Mouse (Mus musculus): Measurements from ENCODE around the gene Il21r. TPM values are rescaled to one million over a fixed set of nuclear protein-coding genes. Genes with fewer than 3 reads are reported as not detected.
A peak's percentile ranks its signal among the peaks of the same experiment; 100 is the strongest.

The Il21r gene
- total RNA-seq (2021), result 1 to 10 TPM; 1.1 to 1.3 TPM
- long read RNA-seq, partial matches to known transcripts, result 1 of 2 reads
- long read RNA-seq, other reads (novel, unspliced or antisense), result 1 of 2 reads

DNA sequence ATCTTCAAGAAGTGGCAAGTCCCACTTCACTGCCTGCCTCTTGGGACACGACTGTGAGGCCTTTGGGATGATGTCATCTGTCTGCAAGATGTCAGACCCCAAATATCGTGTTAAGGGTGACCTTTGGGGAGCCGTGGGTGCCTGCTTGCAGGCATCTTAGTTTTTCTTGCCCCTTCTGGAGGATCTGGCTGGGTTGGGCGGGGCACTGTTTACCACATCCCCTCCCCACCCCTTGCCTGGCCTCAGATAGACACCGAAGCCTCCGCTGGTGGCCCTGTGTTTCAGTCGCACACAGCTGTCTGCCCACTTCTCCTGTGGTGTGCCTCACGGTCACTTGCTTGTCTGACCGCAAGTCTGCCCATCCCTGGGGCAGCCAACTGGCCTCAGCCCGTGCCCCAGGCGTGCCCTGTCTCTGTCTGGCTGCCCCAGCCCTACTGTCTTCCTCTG, at the start of gene Il21r:
TSS of gene Il21r (plus strand) at position 245 of the 447 bp plus-strand sequence.
- no peak for DNase-seq (ENCODE audit: low spot score in 2 of 2)

DNA sequence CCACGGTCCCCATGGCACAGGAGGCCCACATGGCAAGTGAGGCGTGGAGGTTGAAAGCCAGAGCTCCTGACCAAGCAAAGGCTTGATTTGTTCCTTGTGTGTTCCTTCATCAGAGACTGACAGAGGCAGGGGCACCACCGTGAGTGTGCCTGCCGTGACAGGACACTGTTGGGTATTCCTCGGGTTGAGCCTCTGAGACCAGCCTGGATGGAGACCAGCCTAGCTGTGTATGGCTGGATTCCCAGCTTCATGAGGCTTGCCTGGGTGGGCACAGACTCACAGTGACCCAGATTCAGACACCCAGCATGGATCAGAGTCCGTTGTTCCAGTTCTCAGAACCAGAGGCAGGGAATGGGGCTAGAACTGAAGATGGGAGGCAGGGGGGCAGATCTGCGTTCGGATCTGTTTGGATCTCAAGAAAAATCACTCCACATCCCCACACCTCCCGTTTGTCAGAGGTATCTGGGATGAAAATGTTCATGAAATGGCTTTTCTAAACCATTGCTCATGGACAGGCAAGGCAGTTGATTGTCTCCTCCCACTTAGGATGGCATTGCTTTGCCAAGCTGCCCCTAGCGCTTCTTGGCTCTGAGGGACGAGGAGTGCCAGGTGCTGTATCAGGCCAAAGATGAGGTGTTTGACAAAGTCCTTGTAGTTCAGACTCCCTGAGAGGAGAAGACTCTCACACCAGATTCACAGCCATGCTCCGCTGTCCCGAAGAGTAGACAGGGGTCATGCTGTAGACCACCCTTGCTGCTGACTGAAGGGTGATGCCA, 49.4 kb upstream of the Il21r start:
- DNase-seq (ENCODE audit: low spot score in 2 of 2), result no peak

DNA sequence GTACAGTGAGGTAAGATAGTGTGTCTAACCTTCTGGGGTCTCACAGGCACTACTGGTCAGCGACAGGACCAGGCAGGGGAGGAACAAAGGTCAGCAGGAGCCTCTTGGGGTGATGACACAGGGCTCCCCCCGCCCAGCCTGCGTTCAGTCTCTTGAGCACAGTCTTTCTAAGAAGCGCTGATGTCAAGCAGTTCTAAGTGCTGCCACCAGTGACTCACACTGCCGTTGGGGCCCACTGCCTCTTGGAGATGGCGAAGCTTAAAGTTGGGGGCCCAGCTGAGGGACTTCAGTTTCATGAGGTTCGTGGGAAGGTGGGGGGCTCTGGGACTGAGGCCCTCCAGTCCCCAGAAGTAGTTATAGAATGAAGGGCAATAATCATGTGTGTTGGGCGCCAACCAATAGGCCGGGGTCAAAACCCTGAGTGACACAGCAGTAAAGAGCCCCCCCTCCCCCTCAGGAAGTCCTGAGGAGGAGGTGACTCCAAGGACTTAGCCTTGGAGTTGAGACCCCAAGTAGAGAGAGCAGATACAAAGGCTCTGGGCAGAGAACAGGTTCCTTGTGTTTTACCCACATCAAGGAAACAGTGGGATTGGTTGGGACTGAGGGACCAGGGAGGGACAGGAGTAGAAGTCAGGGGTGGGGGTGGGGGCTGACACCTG, 48.6 kb upstream of the Il21r start:
- DNase-seq (ENCODE audit: low spot score in 2 of 2), result no peak

DNA sequence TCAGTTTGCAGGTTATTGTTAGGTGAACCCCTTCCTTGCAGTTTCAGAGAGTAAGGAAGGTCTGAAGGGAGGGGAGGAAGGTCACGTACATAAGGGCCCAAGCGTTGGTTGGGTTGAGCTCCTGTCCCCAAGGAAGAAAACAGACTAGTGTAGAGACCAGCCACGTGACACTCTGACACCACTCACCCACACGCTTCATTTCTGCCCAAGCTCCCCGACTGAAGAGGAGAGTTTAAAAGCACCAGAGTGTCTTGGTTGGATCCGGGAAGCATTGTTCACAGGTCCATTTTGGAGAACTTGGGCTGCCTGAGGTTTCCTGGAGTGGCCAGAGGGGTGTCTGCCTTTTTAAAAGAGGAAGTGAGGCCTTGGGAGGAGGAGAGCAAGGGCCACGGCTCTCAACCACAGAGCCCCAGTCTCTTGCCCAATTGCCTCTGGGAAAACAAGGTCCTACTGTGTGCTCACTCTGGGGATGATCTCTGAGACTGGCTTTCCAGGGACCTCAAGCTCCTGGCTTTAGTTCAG, 47.8 kb upstream of the Il21r start:
- no peak for DNase-seq (ENCODE audit: low spot score in 2 of 2)

DNA sequence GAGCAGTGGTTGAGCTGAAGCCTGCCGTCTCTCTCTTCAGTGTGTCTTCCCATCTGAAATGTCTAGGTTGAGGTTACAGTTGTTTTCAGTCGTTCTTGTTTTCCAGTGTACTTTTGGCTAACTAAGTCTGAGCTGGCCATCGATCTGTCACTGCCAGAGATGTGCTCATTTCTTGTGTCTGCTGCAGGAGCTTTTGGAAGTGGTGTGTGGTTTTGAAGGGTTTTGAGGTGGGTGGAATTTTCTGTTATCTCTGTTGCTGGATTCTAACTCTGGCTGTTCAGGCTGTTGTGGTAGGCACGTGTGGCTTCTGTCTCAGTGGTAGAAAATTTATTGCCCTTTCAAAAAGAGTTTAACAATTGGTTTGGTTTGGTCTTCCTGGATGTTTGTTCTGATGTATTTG, 47.1 kb upstream of the Il21r start:
- DNase-seq (ENCODE audit: low spot score in 2 of 2), result no peak

DNA sequence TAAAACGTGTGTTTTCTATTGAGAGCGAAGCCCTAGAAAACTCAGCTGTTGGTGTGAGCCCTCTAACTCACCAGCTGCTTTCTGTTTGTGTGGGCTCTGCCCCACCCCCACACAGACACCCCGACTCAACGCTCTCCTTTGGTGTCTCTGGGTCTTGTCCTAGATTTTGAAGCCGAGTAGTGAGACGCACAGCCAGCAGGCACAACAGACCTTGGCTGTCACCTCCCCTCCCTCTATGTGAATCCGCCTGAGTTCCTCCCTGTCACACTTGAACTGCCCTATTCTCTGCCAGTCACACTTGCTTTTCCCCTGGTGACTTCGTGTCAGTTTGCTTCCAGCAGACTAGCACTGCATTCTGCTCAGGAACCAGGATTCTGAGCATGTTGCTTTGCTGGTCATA, 46.4 kb upstream of the Il21r start:
- DNase-seq (ENCODE audit: low spot score in 2 of 2), result no peak

DNA sequence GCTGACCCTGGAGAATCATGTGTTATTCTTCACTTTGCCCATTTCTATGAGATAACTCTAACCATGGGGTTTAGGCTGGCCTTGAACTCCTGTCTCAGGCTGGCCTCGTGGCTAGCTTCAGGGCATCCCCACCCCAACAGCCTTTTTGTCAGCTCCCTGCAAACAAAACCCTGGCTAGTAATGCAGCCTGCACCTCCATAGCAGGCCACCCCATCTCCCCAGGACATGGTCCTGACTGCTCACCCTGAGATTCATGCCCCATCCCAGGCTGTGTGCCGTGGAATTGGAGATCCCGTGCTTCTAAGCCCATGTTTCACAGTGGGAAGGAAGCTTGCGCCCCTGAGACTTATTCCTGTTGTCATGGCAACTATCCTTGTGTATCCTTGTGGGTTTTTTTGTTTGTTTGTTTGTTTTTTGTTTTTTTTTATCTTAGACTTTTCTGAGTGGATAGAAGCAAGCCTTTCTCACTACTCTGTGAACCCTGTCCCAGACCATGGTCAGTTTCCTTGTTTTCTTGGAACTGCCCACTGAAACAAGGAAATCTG, 44.8 kb upstream of the Il21r start:
- no peak for DNase-seq (ENCODE audit: low spot score in 2 of 2)

DNA sequence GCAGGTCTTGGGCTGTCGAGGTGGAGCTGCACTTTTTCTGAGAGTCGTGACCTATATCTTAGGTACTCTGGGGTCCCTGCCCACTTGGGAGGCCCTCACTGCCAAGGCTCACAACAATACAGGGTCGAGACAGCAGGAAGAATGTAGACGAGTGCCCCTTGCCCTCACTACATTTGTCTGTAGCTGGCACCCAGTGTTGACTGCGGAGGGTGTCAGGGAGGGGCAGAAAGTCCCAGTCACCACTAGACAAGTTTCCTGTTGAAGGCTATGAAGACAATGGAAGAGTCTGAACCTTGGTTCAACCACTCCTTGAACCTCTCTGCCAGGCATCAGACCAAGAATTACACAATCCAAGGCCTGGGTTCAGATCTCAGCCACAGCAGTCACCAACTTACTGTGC, 44.2 kb upstream of the Il21r start:
- DNase-seq (ENCODE audit: low spot score in 2 of 2), result no peak

DNA sequence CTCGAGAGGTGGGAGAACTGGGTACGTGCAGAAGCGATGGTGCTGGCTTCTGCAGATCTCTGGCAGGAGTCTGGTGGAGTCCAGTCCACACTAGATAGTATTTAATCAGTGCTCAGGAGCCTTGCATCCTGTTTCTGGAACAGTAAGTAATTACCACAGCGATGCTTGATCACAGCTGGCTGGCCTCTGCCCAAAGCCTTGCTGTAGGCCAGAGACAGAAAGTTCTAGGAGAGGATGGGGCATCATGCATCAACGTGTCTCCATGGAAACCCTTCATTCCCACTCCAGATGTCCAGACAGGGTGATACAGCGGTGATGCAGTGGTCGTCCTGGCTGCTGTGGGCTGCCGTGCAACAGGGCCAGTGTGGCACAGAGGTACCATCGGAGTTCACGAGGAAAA, 43.7 kb upstream of the Il21r start:
- no peak for DNase-seq (ENCODE audit: low spot score in 2 of 2)

DNA sequence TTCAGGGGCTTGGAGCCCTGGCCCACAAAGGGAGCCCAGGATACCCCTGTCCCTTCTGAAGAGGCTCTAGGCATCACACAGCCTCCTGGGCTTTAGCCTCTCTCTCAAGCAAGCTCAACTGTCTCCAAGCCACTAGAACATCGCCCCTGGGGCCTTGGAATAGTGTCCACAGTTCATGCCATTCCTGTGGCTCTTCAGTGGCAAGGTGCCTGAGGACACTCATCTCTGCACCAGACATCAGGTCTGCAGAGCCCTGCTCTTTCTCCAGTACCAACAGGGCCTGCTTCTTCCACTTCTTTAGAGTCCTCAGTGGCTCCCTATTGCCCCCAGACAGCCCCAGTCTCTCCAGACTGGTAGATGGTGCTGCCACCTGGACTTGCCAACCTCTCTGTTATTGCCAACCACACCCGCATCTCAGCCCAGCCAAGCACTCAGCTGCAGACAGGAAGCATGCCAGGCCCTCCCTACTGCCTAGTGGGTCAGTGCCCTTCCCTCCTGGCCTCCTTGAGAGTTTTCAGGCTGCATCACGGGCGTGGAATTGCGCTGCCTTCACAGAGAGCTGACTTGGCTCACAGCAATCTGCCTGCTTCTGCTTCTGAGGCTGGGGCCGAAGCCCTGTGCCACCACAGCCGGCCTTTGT, 43.0 kb upstream of the Il21r start:
- DNase-seq (ENCODE audit: low spot score in 2 of 2), result no peak

DNA sequence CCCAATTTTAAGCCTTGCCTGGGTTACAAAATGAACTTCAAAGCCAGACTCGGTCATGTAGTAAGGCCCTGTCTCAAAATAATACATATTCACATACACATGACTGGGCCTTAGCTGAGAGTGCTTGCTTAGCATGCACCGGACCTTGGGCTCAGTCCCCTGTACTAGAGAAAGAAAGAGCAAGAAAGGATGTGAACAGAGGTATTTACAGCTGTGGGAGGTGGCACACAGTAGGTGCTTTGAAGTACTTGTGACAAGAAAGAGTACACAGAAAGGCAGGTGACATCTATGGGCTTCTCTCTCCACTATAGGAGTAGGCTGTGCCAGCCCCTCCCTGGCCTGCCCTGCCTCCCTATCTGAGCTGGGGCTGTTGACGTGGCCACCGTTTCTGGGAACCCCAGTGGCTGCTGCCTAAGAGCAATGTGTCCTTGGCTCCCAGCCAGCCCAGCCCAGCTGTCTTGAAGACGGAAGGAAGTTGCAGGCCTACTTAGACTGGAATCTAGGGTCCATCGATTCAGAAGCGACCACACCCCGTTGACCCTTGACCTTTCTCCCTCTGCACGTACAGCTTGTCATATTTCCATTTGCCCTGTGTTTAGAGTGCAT, 42.0 kb upstream of the Il21r start:
- DNase-seq (ENCODE audit: low spot score in 2 of 2), result peak in 1 of 2 experiments; percentile 27

DNA sequence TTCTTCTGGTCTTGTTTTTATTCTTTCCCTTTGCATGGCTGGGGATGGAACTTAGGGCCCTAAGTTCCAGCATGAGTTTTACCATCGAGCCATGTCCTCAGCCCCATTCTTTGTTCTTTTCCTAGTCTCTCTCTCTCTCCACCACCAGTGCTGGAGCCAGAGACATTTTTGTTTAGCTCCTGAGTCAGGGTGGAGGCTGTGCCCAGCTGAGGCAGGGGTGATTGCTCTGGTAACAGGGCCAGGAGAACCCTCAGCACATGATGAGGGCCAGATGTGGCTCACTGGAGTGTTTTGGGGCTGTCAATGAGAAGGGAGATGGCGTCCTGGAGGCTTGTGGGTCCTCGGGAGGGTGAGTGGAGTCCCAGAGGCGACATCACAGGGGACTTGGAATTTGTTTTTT, 40.8 kb upstream of the Il21r start:
- no peak for DNase-seq (ENCODE audit: low spot score in 2 of 2)

DNA sequence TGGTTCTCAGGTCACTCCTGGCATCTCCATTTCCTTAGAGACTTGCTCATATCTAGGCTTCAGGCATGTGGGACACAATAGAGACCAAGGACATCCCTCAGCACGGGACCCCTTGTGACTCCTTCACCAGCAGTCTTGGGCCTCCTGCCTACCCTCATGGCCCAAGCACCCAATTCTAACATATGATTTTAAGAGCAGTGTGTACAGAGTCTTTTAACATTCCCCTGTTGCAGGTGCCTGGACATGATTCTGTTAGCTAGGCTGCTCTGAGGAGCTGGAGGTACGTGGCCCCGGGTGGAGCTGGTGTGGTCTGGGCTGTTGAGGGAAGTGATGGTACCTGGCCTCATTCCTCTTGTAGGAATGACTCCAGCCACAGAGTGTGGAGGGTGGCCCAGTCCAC, 40.1 kb upstream of the Il21r start:
- DNase-seq (ENCODE audit: low spot score in 2 of 2), result no peak

DNA sequence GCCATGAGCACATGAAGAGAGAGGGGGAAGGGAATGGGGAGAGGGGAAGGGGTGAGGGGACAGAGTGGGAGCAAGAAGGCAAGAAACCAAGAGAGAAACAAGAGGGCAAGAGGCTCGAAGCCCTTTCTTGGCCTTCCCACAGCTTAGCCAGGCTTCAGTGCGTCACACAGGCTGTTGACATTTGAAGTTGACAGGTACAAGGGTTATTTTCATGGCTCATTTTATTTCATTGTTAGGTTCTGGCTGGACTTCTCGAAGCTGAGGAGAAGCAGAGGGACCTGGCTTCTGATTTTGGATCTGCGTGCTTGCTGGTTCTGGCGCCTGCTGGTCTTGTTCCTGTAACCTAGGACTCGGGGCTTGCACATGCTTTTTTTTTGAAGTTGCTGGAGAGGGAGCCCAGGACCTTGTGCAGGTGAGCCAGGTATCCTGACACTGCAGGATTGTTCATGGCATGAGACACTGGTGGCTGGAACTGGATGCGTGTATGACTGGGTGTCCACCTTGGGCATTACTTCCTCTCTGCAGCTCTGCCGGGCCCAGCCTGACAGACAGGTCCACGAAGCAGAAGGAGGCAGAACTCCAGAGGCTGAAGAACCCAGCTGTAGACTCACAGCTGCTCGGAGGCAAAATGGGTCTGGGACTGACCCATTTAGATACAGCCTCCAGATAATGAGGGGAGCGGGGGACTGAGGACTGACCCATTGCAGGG, 38.8 kb upstream of the Il21r start:
- no peak for DNase-seq (ENCODE audit: low spot score in 2 of 2)

DNA sequence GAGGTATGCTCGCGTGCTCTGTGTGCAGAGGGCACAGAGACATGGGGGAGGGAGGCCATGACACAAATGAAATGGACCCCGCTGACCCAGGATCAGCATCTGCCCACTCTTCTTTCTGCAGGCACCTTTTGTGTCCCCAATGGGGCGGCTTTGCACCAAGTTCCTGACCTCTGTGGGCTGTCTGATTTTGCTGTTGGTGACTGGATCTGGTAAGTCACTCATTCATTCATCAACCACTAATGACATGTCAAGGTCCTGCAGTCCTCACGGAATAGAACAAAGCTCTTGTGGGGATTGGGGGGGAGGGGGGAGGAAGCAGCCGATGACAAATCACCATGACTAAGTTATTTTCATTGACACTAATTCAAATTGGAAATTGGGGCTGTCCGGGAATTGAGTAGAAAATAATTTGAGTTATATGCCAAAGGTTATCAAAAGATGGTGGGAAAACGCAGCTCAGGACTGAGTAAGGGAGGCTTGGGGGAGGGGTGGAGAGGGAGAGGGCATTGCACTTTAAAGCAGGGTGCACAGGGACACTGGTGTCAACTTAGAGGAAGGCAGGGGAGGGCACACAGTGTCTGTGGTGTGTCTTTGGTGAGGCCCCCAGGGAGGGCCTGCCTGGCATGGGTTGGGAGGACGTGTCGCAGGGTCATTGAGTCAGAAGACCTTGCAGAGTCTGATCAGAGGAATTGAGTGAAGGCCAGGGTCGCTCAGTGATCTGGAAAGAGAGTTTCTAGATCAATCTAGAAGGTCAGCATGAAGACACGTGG, 37.5 kb upstream of the Il21r start:
- DNase-seq (ENCODE audit: low spot score in 2 of 2), result no peak

DNA sequence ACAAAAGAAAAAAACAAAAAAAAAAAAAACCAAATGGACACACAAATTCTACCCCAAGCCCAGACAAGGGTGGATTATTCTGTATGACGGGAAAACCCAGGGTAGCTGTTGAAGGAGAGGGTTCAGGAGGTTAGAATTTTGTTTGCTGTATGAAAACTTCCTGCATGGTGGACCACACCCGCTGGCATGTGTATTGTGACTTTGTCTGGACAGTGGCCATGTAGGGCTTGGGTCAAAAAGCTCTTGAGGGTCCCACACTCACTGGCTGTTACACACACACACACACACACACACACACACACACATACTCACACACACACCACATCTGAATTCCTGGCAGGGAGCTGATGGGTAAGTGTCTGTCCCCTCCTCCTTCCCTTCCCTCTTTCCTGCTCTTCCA, 36.8 kb upstream of the Il21r start:
- no peak for DNase-seq (ENCODE audit: low spot score in 2 of 2)

DNA sequence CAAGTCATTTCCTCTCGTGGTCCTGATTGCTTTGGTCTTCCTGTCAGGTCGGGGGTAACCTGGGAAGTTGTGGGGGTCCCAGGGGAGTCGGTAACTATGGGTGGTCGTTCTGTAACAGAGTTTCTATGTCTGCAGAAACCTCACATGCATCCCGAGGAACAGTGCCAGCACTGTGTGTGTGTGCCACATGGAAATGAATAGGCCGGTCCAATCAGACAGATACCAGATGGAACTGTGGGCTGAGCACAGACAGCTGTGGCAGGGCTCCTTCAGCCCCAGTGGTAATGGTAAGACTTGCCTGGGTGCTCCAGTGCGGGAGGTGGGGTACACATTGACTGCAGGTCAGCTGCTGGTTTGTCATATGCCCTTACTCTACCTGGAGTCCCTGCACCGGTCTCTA, 34.3 kb upstream of the Il21r start:
- no peak for DNase-seq (ENCODE audit: low spot score in 2 of 2)

DNA sequence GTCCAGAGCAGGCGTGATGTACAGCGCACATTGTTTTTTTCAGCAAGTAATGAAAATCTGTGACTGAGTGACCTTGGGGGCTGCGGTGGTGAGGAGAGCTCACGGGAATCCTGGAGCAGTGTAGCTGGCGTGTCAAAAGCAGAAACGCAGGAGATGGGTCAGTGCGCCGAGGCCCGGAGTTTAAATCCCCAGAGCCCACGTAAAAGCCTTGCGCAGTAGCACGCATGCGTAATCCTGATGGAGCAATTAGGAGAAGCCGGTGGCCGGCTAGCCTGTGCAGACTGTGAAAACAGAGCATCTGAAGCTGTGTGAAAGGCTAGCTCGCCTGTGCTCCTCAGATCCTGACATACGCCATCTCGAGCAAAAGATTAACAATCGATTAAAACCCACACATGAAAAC, 31.3 kb upstream of the Il21r start:
- DNase-seq (ENCODE audit: low spot score in 2 of 2), result no peak

DNA sequence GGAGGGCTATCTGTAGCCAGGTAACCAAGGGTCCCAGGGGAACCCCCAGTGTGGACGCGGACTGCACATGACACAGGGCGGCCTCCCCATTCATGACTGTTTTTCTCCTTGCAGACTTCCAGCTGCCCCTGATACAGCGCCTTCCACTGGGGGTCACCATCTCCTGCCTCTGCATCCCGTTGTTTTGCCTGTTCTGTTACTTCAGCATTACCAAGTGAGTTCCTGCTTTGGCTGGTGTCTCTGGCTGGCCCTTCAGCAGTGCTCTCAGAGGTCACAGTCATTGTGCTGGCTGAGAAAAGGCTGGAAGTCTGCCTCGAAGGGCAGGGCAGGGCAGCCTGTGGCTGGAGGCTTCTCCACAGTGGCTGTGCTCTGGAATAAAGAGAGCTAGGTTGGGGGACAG, 30.5 kb upstream of the Il21r start:
- DNase-seq (ENCODE audit: low spot score in 2 of 2), result no peak

DNA sequence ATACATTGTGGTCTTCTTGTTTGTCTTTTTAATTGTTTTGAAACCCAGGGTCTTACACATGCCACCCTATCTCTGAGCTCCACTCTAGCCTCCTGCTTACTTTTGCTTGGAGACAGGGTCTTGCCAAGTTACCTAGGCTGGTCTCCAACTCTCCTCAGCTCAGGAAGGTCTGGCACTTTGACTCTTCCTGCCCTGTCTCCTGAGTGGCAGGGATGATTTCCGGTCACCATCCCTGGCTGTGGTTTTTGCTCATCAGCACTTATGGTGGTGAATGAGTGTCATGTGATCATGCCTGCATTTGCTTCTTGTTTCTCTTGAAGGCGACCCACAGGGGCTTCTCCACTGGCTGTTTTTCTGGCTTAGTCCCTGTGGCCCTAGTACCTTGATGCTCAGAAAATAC, 29.4 kb upstream of the Il21r start:
- DNase-seq (ENCODE audit: low spot score in 2 of 2), result no peak

Data from layer of hippocampus, adult 18-20 months (tissue).